Mouse (Mus musculus): ENCODE results near the gene Gm38431. TPM values are rescaled to one million over a fixed set of nuclear protein-coding genes. Genes with fewer than 3 reads are reported as not detected.

The Gm38431 gene
- polyA plus RNA-seq, 1 experiment from 2014 or later = 1.3 TPM

GRCm38 (mm10) chr9:21121483-21121882, 29.7 kb upstream of the Gm38431 start:
- Histone ChIP-seq H3K4me3 (ENCODE audit: control insufficient read depth in 1 of 2, insufficient read depth in 1 of 2, low read depth in 1 of 2, low read length in 2 of 2) (no peak overlapping the region), H3K9ac (ENCODE audit: low read length) (no peak overlapping the region), H3K4me1 (ENCODE audit: control insufficient read depth in 2 of 2, insufficient read depth in 2 of 2, low read length in 2 of 2) (peaks cover 9 to 10% of the 10 kb centered on the region in 2 experiments), H3K9me3 (ENCODE audit: control insufficient read depth, low read length) (no peaks in the 10 kb centered on the region), H3K27ac (replicated peaks in 1 of 2; ENCODE audit: control insufficient read depth in 1 of 2, insufficient read depth in 1 of 2, low read depth in 2 of 2, low read length in 2 of 2) (no peak overlapping the region), H3K27me3 (ENCODE audit: control insufficient read depth, insufficient read depth, low read length) (no peaks in the 10 kb centered on the region), H3K4me2 (ENCODE audit: low read length) (no peak overlapping the region), H3K36me3 (ENCODE audit: control insufficient read depth, insufficient read depth, low read length) (peaks cover 64% of the 10 kb centered on the region)
- 81% methylated on average over 16 of the region's 16 CpGs for WGBS
- ATAC-seq (ENCODE audit: insufficient number of reproducible peaks, insufficient read depth, low FRiP score, low read depth) = no peak

GRCm38 (mm10) chr9:21117073-21117472, 25.3 kb upstream of the Gm38431 start:
- ATAC-seq (ENCODE audit: insufficient number of reproducible peaks, insufficient read depth, low FRiP score, low read depth) = no peak
- Histone ChIP-seq H3K4me2 (ENCODE audit: low read length) (no peak overlapping the region), H3K36me3 (ENCODE audit: control insufficient read depth, insufficient read depth, low read length) (peaks cover 39% of the 10 kb centered on the region), H3K4me3 (ENCODE audit: control insufficient read depth in 1 of 2, insufficient read depth in 1 of 2, low read depth in 1 of 2, low read length in 2 of 2) (no peak overlapping the region), H3K9me3 (ENCODE audit: control insufficient read depth, low read length) (no peaks in the 10 kb centered on the region), H3K27me3 (ENCODE audit: control insufficient read depth, insufficient read depth, low read length) (no peaks in the 10 kb centered on the region), H3K9ac (ENCODE audit: low read length) (no peak overlapping the region), H3K4me1 (ENCODE audit: control insufficient read depth in 2 of 2, insufficient read depth in 2 of 2, low read length in 2 of 2) (no peaks in the 10 kb centered on the region), H3K27ac (replicated peaks in 1 of 2; ENCODE audit: control insufficient read depth in 1 of 2, insufficient read depth in 1 of 2, low read depth in 2 of 2, low read length in 2 of 2) (no peak overlapping the region)
- WGBS = 78% methylated on average over 6 of the region's 6 CpGs

GRCm38 (mm10) chr9:21115105-21115504, 23.3 kb upstream of the Gm38431 start:
- Histone ChIP-seq H3K9ac (ENCODE audit: low read length) (no peak overlapping the region), H3K9me3 (ENCODE audit: control insufficient read depth, low read length) (no peaks in the 10 kb centered on the region), H3K4me3 (ENCODE audit: control insufficient read depth in 1 of 2, insufficient read depth in 1 of 2, low read depth in 1 of 2, low read length in 2 of 2) (no peak overlapping the region), H3K36me3 (ENCODE audit: control insufficient read depth, insufficient read depth, low read length) (peaks cover 29% of the 10 kb centered on the region), H3K4me2 (ENCODE audit: low read length) (no peak overlapping the region), H3K27me3 (ENCODE audit: control insufficient read depth, insufficient read depth, low read length) (no peaks in the 10 kb centered on the region), H3K27ac (replicated peaks in 1 of 2; ENCODE audit: control insufficient read depth in 1 of 2, insufficient read depth in 1 of 2, low read depth in 2 of 2, low read length in 2 of 2) (no peak overlapping the region), H3K4me1 (ENCODE audit: control insufficient read depth in 2 of 2, insufficient read depth in 2 of 2, low read length in 2 of 2) (no peaks in the 10 kb centered on the region)
- WGBS = 87% methylated on average over 8 of the region's 8 CpGs
- ATAC-seq (ENCODE audit: insufficient number of reproducible peaks, insufficient read depth, low FRiP score, low read depth) = no peak

- no peak for ATAC-seq (ENCODE audit: insufficient number of reproducible peaks, insufficient read depth, low FRiP score, low read depth)
- Histone ChIP-seq H3K9ac (ENCODE audit: low read length) (no peak overlapping the region), H3K4me1 (ENCODE audit: control insufficient read depth in 2 of 2, insufficient read depth in 2 of 2, low read length in 2 of 2) (no peaks in the 10 kb centered on the region), H3K4me3 (ENCODE audit: control insufficient read depth in 1 of 2, insufficient read depth in 1 of 2, low read depth in 1 of 2, low read length in 2 of 2) (no peak overlapping the region), H3K36me3 (ENCODE audit: control insufficient read depth, insufficient read depth, low read length) (peaks cover 31% of the 10 kb centered on the region), H3K9me3 (ENCODE audit: control insufficient read depth, low read length) (no peaks in the 10 kb centered on the region), H3K4me2 (ENCODE audit: low read length) (no peak overlapping the region), H3K27me3 (ENCODE audit: control insufficient read depth, insufficient read depth, low read length) (no peaks in the 10 kb centered on the region), H3K27ac (replicated peaks in 1 of 2; ENCODE audit: control insufficient read depth in 1 of 2, insufficient read depth in 1 of 2, low read depth in 2 of 2, low read length in 2 of 2) (no peak overlapping the region)
- 81% methylated on average over 7 of the region's 7 CpGs for WGBS
Measured at GRCm38 (mm10) chr9:21114190-21114589, 22.4 kb upstream of the Gm38431 start.

GRCm38 (mm10) chr9:21113751-21114150, 22.0 kb upstream of the Gm38431 start:
- Histone ChIP-seq H3K4me3 (ENCODE audit: control insufficient read depth in 1 of 2, insufficient read depth in 1 of 2, low read depth in 1 of 2, low read length in 2 of 2) (no peak overlapping the region), H3K9ac (ENCODE audit: low read length) (no peak overlapping the region), H3K4me2 (ENCODE audit: low read length) (no peak overlapping the region), H3K36me3 (ENCODE audit: control insufficient read depth, insufficient read depth, low read length) (peaks cover 34% of the 10 kb centered on the region), H3K4me1 (ENCODE audit: control insufficient read depth in 2 of 2, insufficient read depth in 2 of 2, low read length in 2 of 2) (no peaks in the 10 kb centered on the region), H3K9me3 (ENCODE audit: control insufficient read depth, low read length) (no peaks in the 10 kb centered on the region), H3K27me3 (ENCODE audit: control insufficient read depth, insufficient read depth, low read length) (no peaks in the 10 kb centered on the region), H3K27ac (replicated peaks in 1 of 2; ENCODE audit: control insufficient read depth in 1 of 2, insufficient read depth in 1 of 2, low read depth in 2 of 2, low read length in 2 of 2) (no peak overlapping the region)
- no peak for ATAC-seq (ENCODE audit: insufficient number of reproducible peaks, insufficient read depth, low FRiP score, low read depth)
- 89% methylated on average over 6 of the region's 6 CpGs for WGBS

- no peak overlapping the region for H3K27ac ChIP-seq (replicated peaks in 1 of 2; ENCODE audit: control insufficient read depth in 1 of 2, insufficient read depth in 1 of 2, low read depth in 2 of 2, low read length in 2 of 2)
- H3K9ac ChIP-seq (ENCODE audit: low read length) = no peak overlapping the region
- H3K36me3 ChIP-seq (ENCODE audit: control insufficient read depth, insufficient read depth, low read length) = peaks cover 26% of the 10 kb centered on the region
- 46% methylated on average over 23 of the region's 23 CpGs for WGBS
- no peak overlapping the region for H3K4me3 ChIP-seq (ENCODE audit: control insufficient read depth in 1 of 2, insufficient read depth in 1 of 2, low read depth in 1 of 2, low read length in 2 of 2)
- H3K9me3 ChIP-seq (ENCODE audit: control insufficient read depth, low read length) = no peaks in the 10 kb centered on the region
- ATAC-seq (ENCODE audit: insufficient number of reproducible peaks, insufficient read depth, low FRiP score, low read depth) = no peak
- H3K4me2 ChIP-seq (ENCODE audit: low read length) = no peak overlapping the region
- H3K27me3 ChIP-seq (ENCODE audit: control insufficient read depth, insufficient read depth, low read length) = no peaks in the 10 kb centered on the region
- no peaks in the 10 kb centered on the region for H3K4me1 ChIP-seq (ENCODE audit: control insufficient read depth in 2 of 2, insufficient read depth in 2 of 2, low read length in 2 of 2)
Measured at GRCm38 (mm10) chr9:21107607-21108237, 15.9 kb upstream of the Gm38431 start.

- Histone ChIP-seq H3K4me3 (ENCODE audit: control insufficient read depth in 1 of 2, insufficient read depth in 1 of 2, low read depth in 1 of 2, low read length in 2 of 2) (no peak overlapping the region), H3K4me2 (ENCODE audit: low read length) (no peak overlapping the region), H3K9me3 (ENCODE audit: control insufficient read depth, low read length) (no peaks in the 10 kb centered on the region), H3K27ac (replicated peaks in 1 of 2; ENCODE audit: control insufficient read depth in 1 of 2, insufficient read depth in 1 of 2, low read depth in 2 of 2, low read length in 2 of 2) (no peak overlapping the region), H3K36me3 (ENCODE audit: control insufficient read depth, insufficient read depth, low read length) (peaks cover 26% of the 10 kb centered on the region), H3K9ac (ENCODE audit: low read length) (no peak overlapping the region), H3K4me1 (ENCODE audit: control insufficient read depth in 2 of 2, insufficient read depth in 2 of 2, low read length in 2 of 2) (no peaks in the 10 kb centered on the region), H3K27me3 (ENCODE audit: control insufficient read depth, insufficient read depth, low read length) (no peaks in the 10 kb centered on the region)
- no peak for ATAC-seq (ENCODE audit: insufficient number of reproducible peaks, insufficient read depth, low FRiP score, low read depth)
- WGBS = 64% methylated on average over 5 of the region's 5 CpGs
Measured at GRCm38 (mm10) chr9:21105760-21106564, 14.2 kb upstream of the Gm38431 start.
